Mouse (Mus musculus) bone marrow macrophage, adult 2 months (primary cell): Measurements from ENCODE around the gene Pik3cd. TPM values are rescaled to one million over a fixed set of nuclear protein-coding genes. Genes with fewer than 3 reads are reported as not detected.
"Not testable (repeated sequence)": the region's sequence is repeated elsewhere in the genome, so short reads cannot be mapped to it uniquely, and the experiment has no call there.

ENCODE experiments used
- H3K27ac ChIP-seq: 2 replicates; pipeline ENCODE4 v1.5.1; 2012; ENCODE audit warnings: low read depth, low read length; ENCODE audit not compliant: insufficient read depth
- H3K4me1 ChIP-seq: 2 replicates; pipeline ENCODE4 v1.6.1; 2012; ENCODE audit warnings: low read length; ENCODE audit not compliant: control insufficient read depth, insufficient read depth
- H3K4me3 ChIP-seq: 2 replicates; pipeline ENCODE4 v1.5.1; 2012; ENCODE audit warnings: mild to moderate bottlenecking, low read length, moderate library complexity; ENCODE audit not compliant: insufficient read depth
- CTCF ChIP-seq: IDR thresholded peaks from 2 replicates; pipeline ENCODE4 v1.5.1; 2012; ENCODE audit warnings: low read depth, mild to moderate bottlenecking, low read length, moderate library complexity
- POLR2A ChIP-seq: IDR thresholded peaks from 2 replicates; pipeline ENCODE4 v1.6.1; 2012; ENCODE audit warnings: mild to moderate bottlenecking, low read depth, low read length, borderline replicate concordance
- polyA plus RNA-seq: library from polyadenylated mRNA; stranded (reverse); fragments of >200 nt; gene quantifications from 2 replicates; pipeline ENCODE4 v1.2.4, GENCODE M21; 2012; ENCODE audit not compliant: missing spikeins, insufficient read depth, insufficient read length

Pik3cd gene
- polyA plus RNA-seq, 1 experiment = 91.4 TPM

- H3K4me1 ChIP-seq = peaks cover 9% of the 10 kb centered on the region
- H3K27ac ChIP-seq = no peak overlapping the region
- H3K4me3 ChIP-seq = no peak overlapping the region
- TF ChIP-seq POLR2A = no peak
- no peak for TF ChIP-seq CTCF
Measured at GRCm38 (mm10) chr4:149614869-149615268, 87.5 kb downstream of the Pik3cd start.

GRCm38 (mm10) chr4:149613497-149613896, 88.9 kb downstream of the Pik3cd start:
- H3K27ac ChIP-seq, H3K4me3 ChIP-seq, H3K4me1 ChIP-seq: not testable (repeated sequence)

- Histone ChIP-seq H3K27ac (no peak overlapping the region), H3K4me3 (no peak overlapping the region), H3K4me1 (peaks cover 2% of the 10 kb centered on the region)
- TF ChIP-seq CTCF = peak; percentile 92
- no peak for TF ChIP-seq POLR2A
Measured at GRCm38 (mm10) chr4:149611376-149612044, 90.9 kb downstream of the Pik3cd start.

- no peak overlapping the region for H3K4me3 ChIP-seq
- no peak overlapping the region for H3K27ac ChIP-seq
- TF ChIP-seq POLR2A = no peak
- TF ChIP-seq CTCF = no peak
- no peaks in the 10 kb centered on the region for H3K4me1 ChIP-seq
Measured at GRCm38 (mm10) chr4:149609256-149610025, 92.9 kb downstream of the Pik3cd start.

- no peak overlapping the region for H3K4me3 ChIP-seq
- H3K4me1 ChIP-seq = no peaks in the 10 kb centered on the region
- no peak overlapping the region for H3K27ac ChIP-seq
- TF ChIP-seq POLR2A (no peak), CTCF (no peak)
Measured at GRCm38 (mm10) chr4:149608309-149608638, 94.1 kb downstream of the Pik3cd start.

GRCm38 (mm10) chr4:149607591-149608308, 94.6 kb downstream of the Pik3cd start:
- Histone ChIP-seq H3K4me1 (no peaks in the 10 kb centered on the region), H3K4me3 (no peak overlapping the region), H3K27ac (no peak overlapping the region)
- no peak for TF ChIP-seq CTCF
- no peak for TF ChIP-seq POLR2A

GRCm38 (mm10) chr4:149606766-149607358, 95.5 kb downstream of the Pik3cd start:
- no peak for TF ChIP-seq POLR2A
- TF ChIP-seq CTCF = no peak
- Histone ChIP-seq H3K27ac (no peak overlapping the region), H3K4me3 (no peak overlapping the region), H3K4me1 (no peaks in the 10 kb centered on the region)

GRCm38 (mm10) chr4:149606056-149606455, 96.3 kb downstream of the Pik3cd start:
- Histone ChIP-seq H3K27ac (no peak overlapping the region), H3K4me3 (no peak overlapping the region), H3K4me1 (no peaks in the 10 kb centered on the region)
- TF ChIP-seq CTCF (no peak), POLR2A (no peak)

- Histone ChIP-seq H3K27ac (no peak overlapping the region), H3K4me1 (no peaks in the 10 kb centered on the region), H3K4me3 (no peak overlapping the region)
- TF ChIP-seq POLR2A = no peak
- TF ChIP-seq CTCF = 0 out of 2 replicates have a peak, but pooled peaks have one; percentile 16
Measured at GRCm38 (mm10) chr4:149604518-149604917, 97.9 kb downstream of the Pik3cd start.
